Mouse (Mus musculus) lung, adult 2 months (tissue): ENCODE results near the gene Ints11.

Source experiments
- CTCF ChIP-seq: fragments of 200-500 bp; IDR thresholded peaks from 2 replicates; pipeline ENCODE4 v1.5.1; 2011; ENCODE audit warnings: mild to moderate bottlenecking, low read length, control low read depth; ENCODE audit not compliant: insufficient read depth
- POLR2A ChIP-seq: fragments of 200-500 bp; IDR thresholded peaks from 2 replicates; pipeline ENCODE4 v1.6.1; 2011; ENCODE audit warnings: low read depth, mild to moderate bottlenecking, control low read depth, low read length, borderline replicate concordance; ENCODE audit errors: extremely low read depth

DNA sequence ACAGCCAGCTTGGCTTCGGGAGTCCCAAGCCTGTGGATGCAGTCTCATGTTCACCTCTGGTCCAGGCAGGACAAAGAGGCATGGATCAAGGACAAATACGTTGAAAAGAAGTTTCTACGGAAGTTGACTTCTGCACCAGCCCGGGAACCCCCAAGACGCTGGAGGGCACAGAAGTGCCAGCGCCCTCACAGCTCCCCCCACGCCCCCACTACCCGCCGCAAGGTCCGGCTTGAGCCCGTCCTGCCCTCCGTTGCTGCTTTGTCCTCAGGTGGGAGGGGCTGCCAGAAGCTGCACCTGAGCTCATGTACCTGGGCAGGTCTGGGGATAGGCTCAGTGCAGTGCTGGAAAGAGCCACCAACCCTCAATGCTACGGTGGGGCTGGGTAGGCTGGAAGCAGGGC, 33.9 kb downstream of the Ints11 start:
- TF ChIP-seq CTCF (no peak), POLR2A (no peak)
